Mouse (Mus musculus) testis, postnatal 10 days (tissue): ENCODE data around the gene Qtrt1.
"Not testable (repeated sequence)": the region's sequence is repeated elsewhere in the genome, so short reads cannot be mapped to it uniquely, and the experiment has no call there.

Experiments
- DNase-seq: peaks from one replicate; pipeline ENCODE4 v3.0.0; 2021; ENCODE audit warnings: low spot score

Gene Qtrt1

GRCm38 (mm10) chr9:21451391-21451790 lies 39.8 kb downstream of the Qtrt1 start:
- DNase-seq = no peak

- DNase-seq = no peak
These were observed 40.2 kb downstream of the Qtrt1 start for GRCm38 (mm10) chr9:21451870-21452269.

GRCm38 (mm10) chr9:21453003-21453402 lies 41.4 kb downstream of the Qtrt1 start:
- no peak for DNase-seq

GRCm38 (mm10) chr9:21453459-21453858 lies 41.8 kb downstream of the Qtrt1 start:
- DNase-seq = no peak

- DNase-seq = no peak
These were observed 42.9 kb downstream of the Qtrt1 start for GRCm38 (mm10) chr9:21454556-21454955.

- no peak for DNase-seq
These were observed 43.6 kb downstream of the Qtrt1 start for GRCm38 (mm10) chr9:21455103-21455770.

- no peak for DNase-seq
These were observed 44.8 kb downstream of the Qtrt1 start for GRCm38 (mm10) chr9:21456246-21456929.

GRCm38 (mm10) chr9:21456930-21457634 lies 45.4 kb downstream of the Qtrt1 start:
- DNase-seq = no peak

GRCm38 (mm10) chr9:21458821-21459220 lies 47.2 kb downstream of the Qtrt1 start:
- DNase-seq = no peak

GRCm38 (mm10) chr9:21460400-21460940 lies 48.8 kb downstream of the Qtrt1 start:
- DNase-seq = no peak

GRCm38 (mm10) chr9:21463138-21463590 lies 51.5 kb downstream of the Qtrt1 start:
- DNase-seq = peak; percentile 65

- no peak for DNase-seq
These were observed 52.3 kb downstream of the Qtrt1 start for GRCm38 (mm10) chr9:21463766-21464564.

GRCm38 (mm10) chr9:21464565-21464928 lies 52.9 kb downstream of the Qtrt1 start:
- DNase-seq = not testable (repeated sequence)

GRCm38 (mm10) chr9:21469032-21470024 lies 57.7 kb downstream of the Qtrt1 start:
- peak; percentile 68 for DNase-seq
